Mouse (Mus musculus): Measurements from ENCODE around the gene Fbxo3.

Gene Fbxo3

DNA sequence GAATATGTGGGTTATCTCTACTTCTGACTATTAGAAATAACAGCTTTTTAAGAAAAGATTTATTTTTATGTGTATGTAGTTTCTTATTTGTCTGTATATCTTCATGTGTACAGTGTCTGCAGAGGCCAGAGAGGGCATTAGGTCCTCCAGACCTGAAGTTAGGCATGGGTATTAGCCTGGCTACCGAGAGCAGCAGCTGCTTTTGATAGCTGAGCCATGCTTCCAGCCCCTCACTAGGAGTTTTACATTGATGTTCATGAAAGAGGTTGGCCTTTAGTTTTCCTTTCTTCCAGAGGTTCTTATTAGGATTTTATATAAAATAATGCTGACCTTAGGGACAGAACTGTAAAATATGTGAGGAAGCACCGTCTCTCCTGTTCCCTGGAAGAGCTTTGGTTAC lies 10.7 kb downstream of the Fbxo3 start:
- 77% methylated on average over 2 of the region's 2 CpGs for WGBS

DNA sequence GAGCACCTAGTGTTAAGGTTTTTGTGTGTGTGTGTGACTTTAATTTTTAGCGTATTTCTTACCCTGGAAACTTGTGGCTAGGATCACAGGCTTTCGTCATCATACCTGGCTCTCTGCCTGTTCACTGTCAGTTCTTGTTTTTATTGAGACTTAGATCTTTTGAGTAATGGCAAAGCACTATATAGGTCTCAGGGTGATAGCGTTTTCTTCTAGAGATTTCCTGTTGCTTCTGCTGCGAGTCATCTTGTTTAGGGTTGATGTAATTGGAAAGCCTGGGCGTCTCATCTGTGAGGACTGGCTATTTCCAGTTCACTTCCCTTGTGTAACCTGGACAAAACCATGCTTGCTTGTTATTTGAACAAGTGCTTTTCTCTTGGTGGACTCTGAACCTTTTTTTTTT lies 14.1 kb downstream of the Fbxo3 start:
- 54% methylated on average over 5 of the region's 5 CpGs for WGBS

DNA sequence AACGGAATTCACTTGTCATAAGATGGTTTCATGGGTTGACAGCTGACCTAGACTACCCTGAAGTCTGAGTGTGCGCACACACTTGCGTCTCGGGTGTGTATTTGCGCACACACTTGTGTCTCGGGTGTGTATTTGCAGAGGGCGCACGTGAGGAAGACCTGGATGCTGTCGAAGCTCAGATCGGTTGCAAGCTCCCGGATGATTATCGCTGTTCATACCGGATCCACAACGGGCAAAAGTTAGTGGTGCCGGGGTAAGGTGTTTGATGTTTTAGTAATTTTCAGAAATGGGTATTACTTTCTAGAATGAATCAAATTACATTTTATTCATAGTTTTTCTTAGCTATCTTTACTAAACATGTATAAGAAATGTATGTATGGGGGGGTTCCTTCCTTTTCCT lies 15.2 kb downstream of the Fbxo3 start:
- WGBS = 94% methylated on average over 15 of the region's 15 CpGs

DNA sequence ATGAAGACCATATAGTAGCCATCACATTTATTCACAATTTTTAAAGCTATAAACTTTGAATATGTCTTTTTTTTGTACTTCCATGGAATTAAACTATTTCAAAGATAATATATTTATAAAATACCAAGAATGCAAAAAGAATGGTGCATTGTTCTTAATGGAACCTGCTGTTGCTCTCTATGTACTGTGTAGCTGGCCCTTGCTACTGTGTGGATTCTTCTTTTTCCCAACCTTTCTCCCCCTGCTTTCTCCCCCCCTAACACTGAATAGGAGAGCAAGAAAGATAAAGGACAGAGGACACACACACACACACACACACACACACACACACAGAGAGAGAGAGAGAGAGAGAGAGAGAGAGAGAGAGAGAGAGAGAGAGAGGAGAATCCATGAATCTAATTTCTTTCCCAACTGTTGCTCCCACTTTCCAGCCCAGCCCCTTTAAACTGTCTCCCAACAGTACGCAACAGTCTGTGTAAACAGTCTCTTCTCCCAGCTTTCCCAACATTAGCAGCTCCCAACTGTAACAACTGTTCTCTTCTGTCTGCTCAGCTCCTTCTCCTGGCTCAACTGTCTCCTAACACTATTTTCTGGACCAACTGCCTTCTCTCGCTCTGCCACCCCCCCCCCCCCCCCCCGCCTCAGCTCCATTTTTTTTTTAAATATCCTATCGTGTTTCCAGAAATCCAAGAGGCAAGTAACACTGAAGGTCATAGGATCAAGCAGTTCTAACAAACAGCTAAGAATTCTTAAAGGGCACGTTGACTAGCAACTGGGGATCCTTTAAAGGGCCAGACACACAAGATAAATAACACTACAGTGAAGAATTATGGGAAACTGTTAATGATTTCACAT lies 16.3 kb downstream of the Fbxo3 start:
- WGBS = 53% methylated on average over 5 of the region's 5 CpGs

DNA sequence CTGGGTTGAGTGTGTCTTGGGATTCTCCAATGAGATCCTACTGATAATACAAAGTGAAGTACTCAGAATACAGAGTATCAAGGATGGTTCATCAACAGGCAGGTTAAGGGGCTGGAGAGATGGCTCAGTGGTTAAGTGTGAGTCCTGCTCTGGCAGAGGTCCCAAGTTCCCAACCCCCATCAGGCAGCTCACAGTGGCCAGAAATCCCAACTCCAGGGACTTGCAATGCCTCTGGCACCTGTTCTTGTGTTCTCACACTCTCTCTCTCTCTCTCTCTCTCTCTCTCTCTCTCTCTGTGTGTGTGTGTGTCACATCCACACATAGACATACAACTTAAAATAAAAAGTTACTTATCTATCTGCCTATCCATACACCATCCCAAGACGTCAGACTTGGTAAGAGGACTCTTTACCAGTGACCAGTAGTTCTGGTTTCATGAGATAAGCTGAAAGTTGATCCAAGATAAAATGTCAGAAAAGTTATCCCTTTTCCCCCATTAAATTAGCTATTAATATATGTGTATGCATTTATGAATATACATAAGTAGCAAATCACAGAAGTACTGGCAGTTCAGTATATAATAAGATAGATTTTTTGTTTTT lies 17.1 kb downstream of the Fbxo3 start:
- 94% methylated on average over 1 of the region's 1 CpGs for WGBS

DNA sequence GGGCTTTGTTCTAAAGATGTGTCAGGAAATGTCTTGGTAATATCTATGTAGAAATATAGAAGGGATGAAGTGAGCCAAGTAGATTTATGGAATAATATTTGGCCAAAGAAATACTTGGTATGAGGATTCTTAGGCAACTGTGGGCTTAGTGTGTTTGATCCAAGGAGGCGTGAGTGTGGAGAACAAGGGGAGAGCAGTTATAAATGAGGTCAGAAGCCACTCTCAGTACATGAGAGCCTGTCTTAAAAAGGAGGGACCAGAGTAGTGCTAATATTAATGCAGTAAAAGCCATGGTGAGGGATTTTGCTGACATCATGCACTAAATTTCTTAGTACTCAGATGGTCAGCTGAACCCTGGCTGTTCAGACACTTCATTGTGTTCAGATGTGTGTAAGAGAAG lies 30.9 kb downstream of the Fbxo3 start:
- WGBS = 90% methylated on average over 1 of the region's 1 CpGs

DNA sequence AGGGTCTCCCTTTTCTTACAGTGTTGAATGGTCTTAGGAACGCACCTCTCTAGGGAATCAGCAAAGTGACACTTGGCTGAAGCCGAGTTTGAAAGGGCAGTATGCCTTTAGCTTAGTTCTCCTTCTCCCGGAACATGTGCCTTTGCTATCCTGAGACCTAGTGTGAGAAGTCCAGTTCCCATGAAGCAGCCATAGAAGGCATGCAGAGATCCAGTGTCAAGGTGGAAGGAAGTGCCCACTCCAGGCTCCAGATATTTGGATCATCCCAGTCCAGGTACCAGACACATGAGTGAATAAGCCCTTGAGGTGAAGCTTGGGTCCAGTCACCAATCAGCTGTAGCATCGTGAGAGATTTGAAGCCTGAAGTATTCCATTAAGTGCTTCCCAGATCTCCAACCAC lies 31.4 kb downstream of the Fbxo3 start:
- WGBS = 95% methylated on average over 4 of the region's 4 CpGs

DNA sequence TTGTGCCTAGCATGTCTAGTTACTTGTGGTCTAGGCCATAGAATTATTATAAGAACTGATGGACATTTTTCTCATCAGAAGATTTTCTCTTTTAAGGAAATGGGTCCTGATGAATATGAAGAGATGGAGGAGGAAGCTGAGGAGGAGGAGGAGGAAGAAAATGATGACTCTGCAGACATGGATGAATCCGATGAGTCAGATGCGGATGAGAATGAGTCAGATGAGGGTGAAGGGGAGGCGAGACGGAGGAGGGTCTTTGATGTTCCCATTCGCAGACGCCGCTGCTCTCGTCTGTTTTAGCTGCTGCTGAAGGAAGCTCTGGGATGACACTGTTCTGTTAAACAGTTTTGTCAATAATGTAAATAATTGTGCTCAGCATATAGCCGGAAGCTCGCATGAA lies 32.3 kb downstream of the Fbxo3 start:
- WGBS = 59% methylated on average over 10 of the region's 10 CpGs

DNA sequence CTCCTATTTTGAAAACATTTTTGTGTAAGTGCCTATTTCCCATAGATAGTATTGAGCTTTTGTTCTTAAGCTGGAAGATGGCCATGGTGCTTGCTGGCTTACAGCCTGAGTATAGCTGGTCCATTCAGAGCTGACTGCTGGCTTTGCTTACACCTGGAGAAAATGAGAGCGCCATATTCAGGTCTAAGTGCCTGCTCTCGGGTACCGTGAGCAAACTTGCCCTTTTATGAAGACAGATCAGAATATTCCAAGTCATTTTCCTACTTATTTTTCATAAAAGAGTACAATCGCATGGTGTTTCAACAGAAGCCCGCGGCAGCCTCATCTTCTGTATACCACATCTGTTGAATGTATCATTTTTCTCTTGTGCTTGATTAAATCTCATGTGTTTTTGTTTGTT lies 33.5 kb downstream of the Fbxo3 start:
- 87% methylated on average over 6 of the region's 6 CpGs for WGBS

DNA sequence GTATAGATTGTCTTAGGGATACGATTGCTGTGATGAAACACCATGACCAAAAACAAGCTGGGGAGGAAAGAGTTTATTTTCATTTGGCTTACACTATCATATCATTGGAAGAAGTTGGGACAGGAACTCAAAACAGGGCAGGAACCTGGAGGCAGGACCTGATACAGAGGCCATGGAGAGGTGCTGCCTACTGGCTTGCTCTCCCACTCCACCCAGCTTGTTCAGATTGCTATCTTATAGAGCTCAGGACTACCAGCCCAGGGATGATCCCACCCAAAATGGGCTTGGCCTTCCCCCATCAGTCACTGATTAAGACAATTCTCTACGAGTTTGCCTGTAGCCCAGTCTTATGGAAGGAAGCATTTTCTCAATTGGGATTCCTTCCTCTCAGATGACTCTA lies 36.6 kb downstream of the Fbxo3 start:
- 80% methylated on average over 2 of the region's 2 CpGs for WGBS

DNA sequence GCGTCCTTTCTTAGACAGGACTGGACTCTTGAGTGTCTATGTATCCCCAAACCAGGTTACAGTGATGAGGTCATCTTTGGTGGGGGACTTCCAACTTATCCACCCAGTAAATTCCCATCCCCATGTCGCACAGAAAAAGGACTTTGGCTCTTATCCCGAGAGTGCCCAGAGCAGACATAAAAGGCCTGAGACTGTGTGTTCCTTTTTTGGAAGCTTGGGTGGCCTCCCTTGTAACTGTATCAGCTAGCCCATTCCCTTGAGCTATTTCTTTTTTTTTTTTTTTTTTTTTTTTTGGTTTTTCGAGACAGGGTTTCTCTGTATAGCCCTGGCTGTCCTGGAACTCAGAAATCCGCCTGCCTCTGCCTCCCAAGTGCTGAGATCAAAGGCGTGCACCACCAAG lies 38.0 kb downstream of the Fbxo3 start, which contains the start of gene Gm10912:
Gene Gm10912 (plus strand): TSS at position 301 of the 400 bp plus-strand sequence.
- 75% methylated on average over 6 of the region's 6 CpGs for WGBS

DNA sequence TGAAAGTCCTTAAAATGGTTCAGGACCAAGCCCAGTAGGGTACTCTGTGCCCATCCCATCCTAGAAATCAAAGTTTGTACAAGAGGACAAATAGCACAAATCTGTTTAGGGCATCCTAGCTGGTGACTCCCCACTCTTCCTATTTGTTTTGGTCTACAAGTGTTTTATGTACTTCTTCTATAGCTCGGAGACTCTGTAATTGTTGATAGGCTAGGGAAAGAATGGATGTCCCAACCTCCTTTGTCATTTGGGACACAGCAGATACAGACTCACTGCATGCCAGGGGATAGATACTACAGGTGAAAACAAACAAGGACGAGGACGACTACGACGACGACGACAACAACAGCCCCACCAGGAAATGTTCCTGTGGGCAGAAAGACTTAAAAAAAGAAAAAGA lies 40.9 kb downstream of the Fbxo3 start, which contains the start of gene Gm10799:
Gene Gm10799 (minus strand): TSS at position 101 of the 400 bp plus-strand sequence.
- 81% methylated on average over 7 of the region's 7 CpGs for WGBS

DNA sequence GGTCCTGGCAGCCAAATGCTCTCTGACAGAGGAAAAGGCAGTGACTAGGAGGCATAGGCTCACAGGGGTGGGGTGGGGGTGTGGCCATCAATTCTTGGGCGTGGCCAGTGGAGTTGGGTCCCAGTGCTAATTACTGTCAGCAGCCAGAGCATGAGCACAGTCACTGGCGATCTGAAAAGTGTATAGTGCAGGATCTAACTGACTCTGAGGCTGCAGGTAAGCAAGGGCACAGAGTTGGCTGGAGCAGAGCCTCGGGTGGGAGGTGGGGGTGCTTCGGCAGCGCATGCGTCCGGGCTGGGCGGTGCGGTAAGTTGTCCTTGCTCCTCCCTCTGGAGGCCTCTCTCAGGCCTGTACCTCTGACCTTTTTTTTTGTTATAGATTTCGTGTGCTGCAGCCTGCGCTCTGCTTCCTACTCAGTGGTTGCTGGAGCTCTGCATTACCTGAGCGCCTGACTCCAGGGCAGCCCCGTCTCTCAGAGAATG lies 42.2 kb downstream of the Fbxo3 start, which contains the start of gene Cd59b:
Gene Cd59b (plus strand): TSS at position 146 of the 482 bp plus-strand sequence.
- WGBS = 6% methylated on average over 13 of the region's 13 CpGs

DNA sequence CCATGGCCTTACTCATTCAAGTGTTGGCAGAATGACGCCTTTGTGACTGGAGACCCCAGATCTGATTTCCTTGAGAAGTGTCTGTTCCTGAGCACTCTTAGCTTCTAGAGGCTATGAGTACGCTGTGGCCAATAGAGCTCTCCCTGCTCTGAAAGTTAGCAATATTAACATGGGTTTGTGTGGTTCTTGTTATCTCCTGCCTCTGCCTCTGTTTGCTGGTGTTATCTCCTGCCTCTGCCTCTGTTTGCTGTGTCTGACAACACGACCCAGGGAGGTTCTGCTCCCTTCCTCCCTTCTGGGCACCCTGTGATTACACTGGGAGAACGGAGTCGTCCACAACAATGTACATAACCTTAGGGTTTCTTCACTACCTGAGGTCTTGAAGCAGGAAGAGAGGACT lies 50.8 kb downstream of the Fbxo3 start:
- WGBS = 83% methylated on average over 5 of the region's 5 CpGs

DNA sequence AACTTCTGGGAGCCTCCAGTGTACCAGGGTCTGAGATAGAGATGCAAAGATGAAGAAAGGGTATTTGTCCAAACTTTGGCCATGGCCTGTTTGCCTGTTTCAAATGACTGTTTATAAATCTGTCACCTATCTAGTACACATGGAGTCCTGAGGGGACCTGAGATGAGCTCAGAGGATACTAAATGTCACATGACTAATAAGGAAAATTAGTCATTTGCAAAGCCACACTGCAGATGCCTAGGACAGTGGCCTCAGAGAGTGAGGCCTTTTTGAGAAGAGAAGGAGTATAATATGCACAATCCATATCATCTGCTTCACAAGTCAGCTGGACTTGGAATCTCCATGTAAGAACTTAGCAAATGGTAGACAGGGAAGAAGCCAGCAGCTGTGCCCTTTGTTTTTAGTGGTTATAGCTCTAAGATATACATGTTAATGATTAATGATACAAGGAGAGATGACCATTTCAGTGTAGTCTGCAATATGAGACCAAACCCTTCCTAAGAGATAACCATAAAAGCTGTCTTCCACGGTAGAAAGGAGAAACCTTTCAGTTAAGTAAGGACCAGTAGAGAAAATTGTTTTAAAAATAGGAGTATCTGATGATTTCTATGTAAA lies 54.0 kb downstream of the Fbxo3 start:
- 100% methylated on average over 1 of the region's 1 CpGs for WGBS

DNA sequence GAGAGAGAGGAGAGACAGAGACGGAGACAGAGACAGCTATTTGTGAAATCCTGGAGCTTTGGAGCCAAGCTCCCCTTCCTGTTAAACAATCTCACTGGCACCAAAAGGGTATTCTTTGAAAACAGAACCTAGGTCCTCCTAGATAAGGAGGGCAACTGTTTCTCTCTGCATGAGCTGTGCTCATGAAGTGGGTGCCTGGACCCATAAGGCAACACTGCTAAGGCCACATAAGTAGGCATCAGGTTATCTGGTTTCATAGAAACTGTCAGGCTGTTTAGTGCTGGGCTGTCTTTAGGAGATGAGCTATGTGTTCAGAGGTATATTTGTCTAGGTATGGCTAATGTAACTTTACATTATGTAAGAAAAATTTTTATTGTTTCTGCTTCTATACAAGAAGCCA lies 60.0 kb downstream of the Fbxo3 start:
- WGBS = 70% methylated on average over 1 of the region's 1 CpGs

DNA sequence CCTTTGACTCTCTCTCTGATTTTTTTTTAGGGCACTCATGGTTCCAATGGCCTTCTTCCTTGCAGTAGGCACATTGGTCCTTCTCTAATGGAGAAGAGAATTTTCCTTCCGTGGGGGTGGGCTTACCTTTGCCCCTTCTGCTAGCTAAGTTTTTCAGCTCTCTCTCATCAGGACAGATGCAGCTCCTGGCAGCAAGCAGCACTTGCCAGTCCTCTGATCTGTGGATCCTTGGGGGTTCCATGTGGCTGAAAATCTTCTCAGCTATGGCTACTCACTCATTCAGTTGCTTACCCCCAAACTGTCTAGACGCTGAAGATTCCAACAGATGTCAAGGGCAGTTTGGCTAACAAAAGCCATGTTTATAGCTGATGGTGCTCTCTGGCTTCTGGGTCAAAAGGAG lies 65.8 kb downstream of the Fbxo3 start:
- WGBS = 84% methylated on average over 2 of the region's 2 CpGs

DNA sequence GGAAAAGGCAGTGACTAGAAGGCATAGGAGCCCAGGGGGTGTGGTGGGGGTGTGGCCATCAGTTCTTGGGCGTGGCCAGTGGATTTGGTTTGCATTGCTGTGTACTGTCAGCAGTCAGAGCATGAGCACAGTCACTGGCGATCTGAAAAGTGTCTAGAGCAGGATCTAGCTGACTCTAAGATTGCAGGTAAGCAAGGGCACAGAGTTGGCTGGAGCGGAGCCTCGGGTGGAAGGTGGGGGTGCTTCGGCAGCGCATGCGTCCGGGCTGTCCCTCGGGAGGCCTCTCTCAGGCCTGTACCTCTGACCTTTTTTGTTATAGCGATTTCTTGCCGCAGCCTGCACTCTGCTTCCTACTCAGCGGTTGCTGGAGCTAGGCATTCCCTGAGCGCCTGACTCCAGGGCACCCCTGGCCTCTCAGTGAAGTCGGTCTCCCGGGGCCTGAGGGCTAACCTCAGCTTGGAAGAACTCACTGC lies 68.3 kb downstream of the Fbxo3 start, which contains the start of gene Cd59a:
Gene Cd59a (plus strand): TSS at position 61 of the 473 bp plus-strand sequence.
- 15% methylated on average over 15 of the region's 15 CpGs for WGBS

DNA sequence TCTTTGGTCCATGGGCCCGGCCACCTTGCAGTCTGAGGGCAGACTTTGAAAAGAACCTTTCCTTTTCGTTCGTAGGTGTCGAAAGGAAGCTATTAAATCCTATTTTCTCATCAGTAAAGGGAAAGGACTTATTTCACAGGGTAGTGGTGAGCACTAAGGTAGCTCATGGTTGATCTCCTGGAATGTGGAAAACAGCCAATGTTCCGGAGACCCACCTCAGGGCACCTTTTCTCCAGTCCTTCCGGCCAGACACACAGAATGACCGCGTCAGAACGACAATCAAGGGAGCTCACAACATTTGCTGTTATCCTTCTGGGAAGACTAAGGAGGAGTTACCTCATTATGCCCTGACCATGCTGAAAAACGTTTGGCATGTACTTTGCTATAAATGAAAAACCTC lies 68.7 kb downstream of the Fbxo3 start:
- WGBS = 58% methylated on average over 10 of the region's 10 CpGs

DNA sequence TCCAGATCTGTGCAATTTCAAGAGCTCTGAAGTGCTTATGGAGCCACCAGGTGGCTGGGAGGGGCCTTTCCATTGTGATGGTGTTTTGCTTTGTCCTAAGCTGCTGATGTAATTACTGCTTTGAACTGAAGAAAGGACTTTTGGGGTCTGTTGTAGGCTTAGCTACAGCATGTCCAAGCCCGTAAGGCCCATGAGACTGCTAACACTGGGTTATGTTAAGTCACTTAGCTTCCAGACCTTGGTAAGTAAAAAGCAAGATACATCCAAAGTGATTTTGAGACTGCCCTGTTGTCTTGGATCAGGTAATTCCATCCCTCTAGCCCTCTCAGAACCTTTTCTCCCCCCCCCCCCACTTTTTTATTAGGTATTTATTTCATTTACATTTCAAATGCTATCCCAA lies 69.3 kb downstream of the Fbxo3 start:
- 81% methylated on average over 1 of the region's 1 CpGs for WGBS

DNA sequence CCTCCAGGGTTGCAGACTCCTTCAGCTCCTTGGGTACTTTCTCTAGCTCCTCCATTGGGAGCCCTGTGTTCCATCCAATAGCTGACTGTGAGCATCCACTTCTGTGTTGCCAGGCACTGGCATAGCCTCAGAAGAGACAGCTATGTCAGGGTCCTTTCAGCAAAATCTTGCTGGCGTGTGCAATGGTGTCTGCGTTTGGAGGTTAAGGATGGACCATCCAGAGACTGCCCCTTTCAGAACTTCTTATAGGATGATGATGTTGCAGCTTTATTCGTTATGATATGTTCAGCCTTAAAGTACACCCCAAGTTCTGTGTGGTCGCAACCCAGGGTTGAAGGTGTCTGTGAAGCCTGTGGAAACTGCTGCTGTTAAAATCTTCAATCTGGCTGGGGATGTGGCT lies 69.9 kb downstream of the Fbxo3 start:
- WGBS = 97% methylated on average over 4 of the region's 4 CpGs

DNA sequence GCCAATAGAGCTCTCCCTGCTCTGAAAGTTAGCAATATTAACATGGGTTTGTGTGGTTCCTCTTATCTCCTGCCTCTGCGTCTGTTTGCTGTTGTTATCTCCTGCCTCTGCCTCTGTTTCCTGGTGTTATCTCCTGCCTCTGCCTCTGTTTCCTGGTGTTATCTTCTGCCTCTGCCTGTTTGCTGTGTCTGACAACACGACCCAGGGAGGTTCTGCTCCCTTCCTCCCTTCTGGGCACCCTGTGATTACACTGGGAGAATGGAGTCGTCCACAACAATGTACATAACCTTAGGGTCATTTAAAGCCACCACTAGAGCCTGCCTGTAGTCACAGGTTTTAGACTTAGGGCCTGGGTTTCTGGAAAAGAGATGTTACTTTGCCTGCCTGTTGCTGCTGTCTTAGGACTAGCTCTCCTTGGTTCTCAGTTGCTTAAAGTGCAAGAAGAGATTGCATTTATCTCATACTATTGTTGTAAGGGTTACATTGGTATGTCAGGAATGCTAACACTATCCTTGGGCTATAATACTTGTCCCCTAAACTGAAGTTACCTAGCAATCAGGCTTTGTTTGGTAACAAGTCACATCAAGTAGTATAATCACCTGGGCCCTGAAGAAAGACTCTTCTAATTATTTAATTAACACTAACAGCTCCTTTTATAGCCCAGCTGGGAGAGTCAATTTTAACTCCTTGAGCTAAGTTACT lies 71.2 kb downstream of the Fbxo3 start:
- WGBS = 68% methylated on average over 3 of the region's 3 CpGs

All from cerebral cortex, adult 2 months (tissue).